Mouse (Mus musculus) monocyte, adult 59 days (primary cell): ENCODE measurements around the gene Patl1. TPM values are rescaled to one million over a fixed set of nuclear protein-coding genes. Genes with fewer than 3 reads are reported as not detected.

Experiments used
- total RNA-seq, 2 experiments: library from RNA; stranded (reverse); gene quantifications; one replicate each; pipeline ENCODE4 v1.2.4; 2023

Patl1 gene
- 10 to 100 TPM; 45.9 to 47.2 TPM for total RNA-seq

DNA sequence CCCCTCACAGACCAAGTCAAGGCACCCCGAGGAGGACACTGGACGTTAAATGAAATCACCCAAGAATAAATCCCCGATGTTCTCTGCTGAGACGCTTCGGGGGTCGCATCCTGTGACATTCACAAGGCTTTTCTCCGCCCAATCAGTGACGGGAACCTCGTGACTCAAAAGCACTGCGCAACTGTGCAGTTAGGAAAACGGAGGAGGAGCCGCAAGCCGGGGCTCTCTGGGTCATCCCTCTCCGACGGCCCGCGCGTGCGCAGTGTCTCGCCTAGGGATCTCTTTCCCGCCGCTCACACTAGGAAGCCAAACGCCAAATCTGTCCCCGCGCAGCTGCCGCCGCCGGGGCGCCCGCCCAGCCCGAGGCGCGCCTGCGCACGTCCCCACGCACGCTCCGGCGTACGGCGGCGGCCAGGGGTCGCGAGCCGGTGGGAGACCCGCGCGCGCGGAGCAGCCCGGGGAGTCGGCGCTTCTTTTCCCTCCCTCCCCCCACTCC, at the start of gene Patl1:
Gene Patl1 (plus strand): TSS at position 363 of the 496 bp plus-strand sequence.

DNA sequence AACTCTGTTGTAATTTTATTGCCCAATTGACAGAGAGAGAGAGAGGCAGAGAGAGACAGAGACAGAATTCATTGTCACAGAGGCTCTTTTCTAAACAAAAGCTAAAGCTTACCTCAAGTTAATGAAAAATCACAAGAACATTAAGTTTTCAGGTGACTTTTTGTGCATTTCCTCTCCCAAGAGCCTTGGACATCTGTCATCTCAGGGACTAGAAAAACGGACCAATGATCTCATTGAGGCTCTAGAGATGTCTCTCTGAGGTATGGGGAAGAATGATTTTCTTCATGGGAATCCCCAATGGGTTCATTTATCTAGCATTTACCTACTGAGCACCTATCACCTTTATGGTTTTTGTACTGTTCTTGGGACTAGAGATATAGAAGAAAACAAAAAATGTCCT, 37.2 kb upstream of the Patl1 start, which contains the start of gene Olfr1419:
Gene Olfr1419 (minus strand): TSS at position 101 of the 400 bp plus-strand sequence.

DNA sequence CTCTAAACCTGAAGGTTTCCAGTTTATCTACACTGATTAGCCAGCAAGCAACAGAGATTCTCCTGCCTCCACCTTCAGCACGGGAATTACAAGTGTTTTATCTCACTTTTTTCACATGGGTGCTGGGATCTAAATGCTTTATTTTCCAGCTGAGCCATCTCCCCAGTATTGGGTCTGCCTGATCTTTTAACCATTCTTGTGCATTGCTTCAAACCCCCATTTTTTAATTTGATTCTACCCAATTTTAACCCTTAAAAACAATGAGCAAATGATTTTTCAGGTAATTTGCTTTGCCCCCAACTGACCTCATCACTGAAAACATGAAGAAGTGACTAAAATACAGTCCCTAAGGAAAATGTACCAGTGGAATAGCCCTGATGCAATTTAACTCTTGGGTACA, 25.9 kb upstream of the Patl1 start, which contains the start of gene Olfr1420:
Gene Olfr1420 (plus strand): TSS at position 301 of the 400 bp plus-strand sequence.

GRCm38 (mm10) chr19:11965023-11965942, 53.1 kb downstream of the Patl1 start, which contains the start of gene Osbp:
Gene Osbp, plus strand, starts transcription at chr19:11965941.

Other genes starting within 250 kb of the Patl1 start
- not detected for gene Oosp1, start 221.2 kb upstream of the Patl1 start, total RNA-seq
- gene Oosp3, start 215.3 kb upstream of the Patl1 start, total RNA-seq: not detected
- not detected for gene Gif, start 164.8 kb upstream of the Patl1 start, total RNA-seq
- gene Mrpl16, start 142.0 kb upstream of the Patl1 start, total RNA-seq: 10 to 100 TPM; 20.4 to 22.3 TPM
- gene Stx3, start 93.0 kb upstream of the Patl1 start, total RNA-seq: 10 to 100 TPM; 33.8 to 39.4 TPM
- gene Olfr1417, start 73.2 kb upstream of the Patl1 start, total RNA-seq: not detected
- not detected for gene Olfr1418, start 51.3 kb upstream of the Patl1 start, total RNA-seq
- gene Olfr1419, start 37.3 kb upstream of the Patl1 start, total RNA-seq: not detected
- not detected for gene Olfr1420, start 25.8 kb upstream of the Patl1 start, total RNA-seq
- 10 to 100 TPM; 49.4 to 51.5 TPM for gene Osbp, start 53.5 kb downstream of the Patl1 start, total RNA-seq
- gene Olfr1423, start 128.9 kb downstream of the Patl1 start, total RNA-seq: not detected
- not detected for gene Olfr1424, start 150.3 kb downstream of the Patl1 start, total RNA-seq
- gene Olfr1425, start 165.3 kb downstream of the Patl1 start, total RNA-seq: not detected
- gene Olfr1426, start 179.6 kb downstream of the Patl1 start, total RNA-seq: not detected
- gene Olfr1427, start 190.9 kb downstream of the Patl1 start, total RNA-seq: not detected
- not detected for gene Olfr1428, start 203.5 kb downstream of the Patl1 start, total RNA-seq
- not detected for gene Olfr76, start 210.8 kb downstream of the Patl1 start, total RNA-seq